Mouse (Mus musculus): ENCODE measurements at regions not wholly inside any gene's neighbourhood (a gene's known extent, or its start where the extent isn't known, plus 50 kb on each side); places are given as distances from the start of the nearest gene placed in this dataset.

GRCm38 (mm10) chr19:18015371-18015770, 177.9 kb upstream of the Pcsk5 start:
- Histone ChIP-seq H3K36me3 (replicated peaks; ENCODE audit: control insufficient read depth, insufficient read depth, low read length) (no peaks in the 10 kb centered on the region), H3K4me3 (ENCODE audit: low read depth, low read length) (no peak overlapping the region), H3K4me1 (ENCODE audit: control insufficient read depth, insufficient read depth) (peaks cover 11% of the 10 kb centered on the region), H3K9me3 (replicated peaks; ENCODE audit: control insufficient read depth, low read length) (no peaks in the 10 kb centered on the region), H3K27ac (ENCODE audit: low read depth) (peak overlapping the region; percentile 68), H3K9ac (replicated peaks; ENCODE audit: low read depth, low read length) (no peak overlapping the region), H3K4me2 (ENCODE audit: low read depth, low read length) (no peak overlapping the region), H3K27me3 (ENCODE audit: control insufficient read depth, insufficient read depth, low read length) (no peaks in the 10 kb centered on the region)
- 31% methylated on average over 1 of the region's 1 CpGs for WGBS
- peak; percentile 68 for ATAC-seq (ENCODE audit: insufficient read depth, low read depth)
- peak; percentile 56 for DNase-seq (ENCODE audit: low spot score)
- TF ChIP-seq CTCF (IDR thresholded peaks at IDR 0.05; ENCODE audit: low read depth) (no peak), EP300 (IDR thresholded peaks at IDR 0.05; ENCODE audit: low read depth) (no peak)

DNA sequence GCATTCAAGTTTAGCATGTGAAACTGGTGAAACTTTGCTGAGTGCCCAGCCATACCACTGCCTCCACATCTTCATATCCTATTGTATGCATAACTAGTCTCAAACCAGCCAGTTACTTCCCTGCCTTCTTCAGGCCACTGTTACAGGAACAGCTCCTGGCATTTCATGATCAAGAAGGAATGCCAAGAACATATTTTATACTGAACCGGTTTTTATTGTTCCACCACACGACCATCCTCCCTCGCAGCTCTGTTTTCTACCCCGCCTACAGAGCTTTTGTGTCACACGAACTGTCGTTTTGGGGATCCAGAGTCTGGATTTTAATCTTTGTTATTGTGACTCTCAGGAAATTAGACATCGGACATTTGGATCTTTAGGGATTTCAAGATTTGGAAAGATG, 174.6 kb upstream of the Pcsk5 start:
- H3K9me3 ChIP-seq (replicated peaks; ENCODE audit: control insufficient read depth, low read length), result no peaks in the 10 kb centered on the region
- H3K27ac ChIP-seq (ENCODE audit: low read depth), result no peak overlapping the region
- peaks cover 11% of the 10 kb centered on the region for H3K4me1 ChIP-seq (ENCODE audit: control insufficient read depth, insufficient read depth)
- no peaks in the 10 kb centered on the region for H3K36me3 ChIP-seq (replicated peaks; ENCODE audit: control insufficient read depth, insufficient read depth, low read length)
- H3K4me2 ChIP-seq (ENCODE audit: low read depth, low read length), result no peak overlapping the region
- DNase-seq (ENCODE audit: low spot score) (no peak), ATAC-seq (ENCODE audit: insufficient read depth, low read depth) (no peak)
- H3K4me3 ChIP-seq (ENCODE audit: low read depth, low read length), result no peak overlapping the region
- no peak for TF ChIP-seq CTCF (IDR thresholded peaks at IDR 0.05; ENCODE audit: low read depth)
- TF ChIP-seq EP300 (IDR thresholded peaks at IDR 0.05; ENCODE audit: low read depth), result no peak
- no peaks in the 10 kb centered on the region for H3K27me3 ChIP-seq (ENCODE audit: control insufficient read depth, insufficient read depth, low read length)
- 68% methylated on average over 7 of the region's 7 CpGs for WGBS
- no peak overlapping the region for H3K9ac ChIP-seq (replicated peaks; ENCODE audit: low read depth, low read length)

- TF ChIP-seq EP300 (IDR thresholded peaks at IDR 0.05; ENCODE audit: low read depth), result no peak
- peak; percentile 19; the same call in 1 of the 2 replicates for TF ChIP-seq CTCF (IDR thresholded peaks at IDR 0.05; ENCODE audit: low read depth)
- WGBS, result 79% methylated on average over 3 of the region's 3 CpGs
- no peak overlapping the region for H3K4me2 ChIP-seq (ENCODE audit: low read depth, low read length)
- H3K4me3 ChIP-seq (ENCODE audit: low read depth, low read length), result no peak overlapping the region
- H3K9ac ChIP-seq (replicated peaks; ENCODE audit: low read depth, low read length), result no peak overlapping the region
- H3K36me3 ChIP-seq (replicated peaks; ENCODE audit: control insufficient read depth, insufficient read depth, low read length), result no peaks in the 10 kb centered on the region
- H3K9me3 ChIP-seq (replicated peaks; ENCODE audit: control insufficient read depth, low read length), result no peaks in the 10 kb centered on the region
- H3K27me3 ChIP-seq (ENCODE audit: control insufficient read depth, insufficient read depth, low read length), result no peaks in the 10 kb centered on the region
- ATAC-seq (ENCODE audit: insufficient read depth, low read depth) (no peak), DNase-seq (ENCODE audit: low spot score) (no peak)
- H3K27ac ChIP-seq (ENCODE audit: low read depth), result no peak overlapping the region
- H3K4me1 ChIP-seq (ENCODE audit: control insufficient read depth, insufficient read depth), result no peaks in the 10 kb centered on the region
These were observed 160.1 kb upstream of the Pcsk5 start for GRCm38 (mm10) chr19:17997561-17997960.

DNA sequence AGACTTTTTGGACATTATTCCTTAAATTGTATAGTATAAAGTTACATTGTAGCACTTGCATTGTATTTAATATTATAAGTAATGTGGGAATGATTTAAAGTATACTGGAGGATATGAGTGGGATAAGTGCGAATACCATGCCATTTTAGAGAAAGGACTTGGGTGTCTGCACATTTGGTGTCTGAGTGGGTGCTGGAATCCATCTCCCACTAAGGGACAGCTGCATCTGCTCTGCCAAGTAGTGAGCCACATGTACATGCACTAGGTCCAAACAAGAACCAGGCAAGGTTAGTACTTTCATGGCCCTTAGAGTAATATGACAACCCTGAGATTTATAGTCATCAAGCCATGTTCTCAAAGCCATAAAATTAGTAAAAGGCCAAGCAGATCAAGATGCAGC, 146.0 kb upstream of the Pcsk5 start:
- TF ChIP-seq CTCF (IDR thresholded peaks at IDR 0.05; ENCODE audit: low read depth), result no peak
- TF ChIP-seq EP300 (IDR thresholded peaks at IDR 0.05; ENCODE audit: low read depth), result no peak
- DNase-seq (ENCODE audit: low spot score) (no peak), ATAC-seq (ENCODE audit: insufficient read depth, low read depth) (no peak)
- H3K36me3 ChIP-seq (replicated peaks; ENCODE audit: control insufficient read depth, insufficient read depth, low read length), result no peaks in the 10 kb centered on the region
- H3K27ac ChIP-seq (ENCODE audit: low read depth), result no peak overlapping the region
- H3K4me1 ChIP-seq (ENCODE audit: control insufficient read depth, insufficient read depth), result no peaks in the 10 kb centered on the region
- no peak overlapping the region for H3K9ac ChIP-seq (replicated peaks; ENCODE audit: low read depth, low read length)
- no peak overlapping the region for H3K4me2 ChIP-seq (ENCODE audit: low read depth, low read length)
- no peaks in the 10 kb centered on the region for H3K27me3 ChIP-seq (ENCODE audit: control insufficient read depth, insufficient read depth, low read length)
- H3K9me3 ChIP-seq (replicated peaks; ENCODE audit: control insufficient read depth, low read length), result no peaks in the 10 kb centered on the region
- H3K4me3 ChIP-seq (ENCODE audit: low read depth, low read length), result no peak overlapping the region
- 88% methylated on average over 1 of the region's 1 CpGs for WGBS

GRCm38 (mm10) chr19:17965566-17965965, 128.1 kb upstream of the Pcsk5 start:
- Histone ChIP-seq H3K27me3 (ENCODE audit: control insufficient read depth, insufficient read depth, low read length) (no peaks in the 10 kb centered on the region), H3K4me3 (ENCODE audit: low read depth, low read length) (no peak overlapping the region), H3K36me3 (replicated peaks; ENCODE audit: control insufficient read depth, insufficient read depth, low read length) (no peaks in the 10 kb centered on the region), H3K9me3 (replicated peaks; ENCODE audit: control insufficient read depth, low read length) (no peaks in the 10 kb centered on the region), H3K9ac (replicated peaks; ENCODE audit: low read depth, low read length) (no peak overlapping the region), H3K4me1 (ENCODE audit: control insufficient read depth, insufficient read depth) (no peaks in the 10 kb centered on the region), H3K27ac (ENCODE audit: low read depth) (no peak overlapping the region), H3K4me2 (ENCODE audit: low read depth, low read length) (no peak overlapping the region)
- WGBS, result 49% methylated on average over 1 of the region's 1 CpGs
- TF ChIP-seq CTCF (IDR thresholded peaks at IDR 0.05; ENCODE audit: low read depth) (no peak), EP300 (IDR thresholded peaks at IDR 0.05; ENCODE audit: low read depth) (no peak)
- no peak for DNase-seq (ENCODE audit: low spot score)
- ATAC-seq (ENCODE audit: insufficient read depth, low read depth), result no peak

GRCm38 (mm10) chr19:17958440-17958839, 121.0 kb upstream of the Pcsk5 start:
- no peaks in the 10 kb centered on the region for H3K36me3 ChIP-seq (replicated peaks; ENCODE audit: control insufficient read depth, insufficient read depth, low read length)
- no peaks in the 10 kb centered on the region for H3K9me3 ChIP-seq (replicated peaks; ENCODE audit: control insufficient read depth, low read length)
- H3K4me2 ChIP-seq (ENCODE audit: low read depth, low read length), result no peak overlapping the region
- no peak overlapping the region for H3K4me3 ChIP-seq (ENCODE audit: low read depth, low read length)
- H3K27me3 ChIP-seq (ENCODE audit: control insufficient read depth, insufficient read depth, low read length), result no peaks in the 10 kb centered on the region
- DNase-seq (ENCODE audit: low spot score) (no peak), ATAC-seq (ENCODE audit: insufficient read depth, low read depth) (no peak)
- TF ChIP-seq CTCF (IDR thresholded peaks at IDR 0.05; ENCODE audit: low read depth) (no peak), EP300 (IDR thresholded peaks at IDR 0.05; ENCODE audit: low read depth) (no peak)
- H3K4me1 ChIP-seq (ENCODE audit: control insufficient read depth, insufficient read depth), result no peaks in the 10 kb centered on the region
- H3K9ac ChIP-seq (replicated peaks; ENCODE audit: low read depth, low read length), result no peak overlapping the region
- H3K27ac ChIP-seq (ENCODE audit: low read depth), result no peak overlapping the region

All from heart, postnatal 0 days (tissue).